Mouse (Mus musculus) CD4-positive naive resting alpha-beta T cell, adult 57 days (primary cell): ENCODE data around the gene Cldn10. TPM values are rescaled to one million over a fixed set of nuclear protein-coding genes. Genes with fewer than 3 reads are reported as not detected.

ENCODE experiments used
- total RNA-seq: library from RNA; stranded (reverse); gene quantifications from one replicate; pipeline ENCODE4 v1.2.4, GENCODE M21; 2023

Gene Cldn10
- 2.6 TPM for total RNA-seq

DNA sequence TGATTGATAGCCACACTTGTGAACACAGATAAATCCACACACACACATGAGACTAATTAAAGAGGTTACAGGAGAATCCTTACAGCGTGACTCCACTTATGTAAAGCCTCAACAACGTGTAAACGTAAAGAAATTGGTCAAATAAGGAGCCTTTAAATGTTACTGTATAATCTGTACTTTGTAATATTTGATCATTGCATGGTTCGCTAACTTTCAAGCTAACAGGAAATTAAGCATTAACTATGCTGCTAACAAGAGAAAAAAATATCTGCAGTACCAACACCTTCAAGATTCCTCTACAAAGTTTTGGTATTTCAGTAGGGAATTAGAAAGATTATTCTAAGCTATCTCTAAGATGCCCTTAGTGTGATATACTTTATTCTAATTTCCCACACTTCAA is at the start of gene Cldn10:
TSS of gene Cldn10 (plus strand) at position 288 of the 400 bp plus-strand sequence.

Other genes with a start within 250 kb of the Cldn10 start
- 19.0 TPM for gene Abcc4, start 81.7 kb upstream of the Cldn10 start, total RNA-seq
- gene Dzip1, start 137.6 kb downstream of the Cldn10 start, total RNA-seq = 61.0 TPM
- gene Dnajc3, start 150.1 kb downstream of the Cldn10 start, total RNA-seq = 51.9 TPM